Mouse (Mus musculus): Measurements from ENCODE around the gene Gm1123. TPM values are rescaled to one million over a fixed set of nuclear protein-coding genes. Genes with fewer than 3 reads are reported as not detected.

The Gm1123 gene
- total and polyA plus RNA-seq, 3 experiments: not detected

DNA sequence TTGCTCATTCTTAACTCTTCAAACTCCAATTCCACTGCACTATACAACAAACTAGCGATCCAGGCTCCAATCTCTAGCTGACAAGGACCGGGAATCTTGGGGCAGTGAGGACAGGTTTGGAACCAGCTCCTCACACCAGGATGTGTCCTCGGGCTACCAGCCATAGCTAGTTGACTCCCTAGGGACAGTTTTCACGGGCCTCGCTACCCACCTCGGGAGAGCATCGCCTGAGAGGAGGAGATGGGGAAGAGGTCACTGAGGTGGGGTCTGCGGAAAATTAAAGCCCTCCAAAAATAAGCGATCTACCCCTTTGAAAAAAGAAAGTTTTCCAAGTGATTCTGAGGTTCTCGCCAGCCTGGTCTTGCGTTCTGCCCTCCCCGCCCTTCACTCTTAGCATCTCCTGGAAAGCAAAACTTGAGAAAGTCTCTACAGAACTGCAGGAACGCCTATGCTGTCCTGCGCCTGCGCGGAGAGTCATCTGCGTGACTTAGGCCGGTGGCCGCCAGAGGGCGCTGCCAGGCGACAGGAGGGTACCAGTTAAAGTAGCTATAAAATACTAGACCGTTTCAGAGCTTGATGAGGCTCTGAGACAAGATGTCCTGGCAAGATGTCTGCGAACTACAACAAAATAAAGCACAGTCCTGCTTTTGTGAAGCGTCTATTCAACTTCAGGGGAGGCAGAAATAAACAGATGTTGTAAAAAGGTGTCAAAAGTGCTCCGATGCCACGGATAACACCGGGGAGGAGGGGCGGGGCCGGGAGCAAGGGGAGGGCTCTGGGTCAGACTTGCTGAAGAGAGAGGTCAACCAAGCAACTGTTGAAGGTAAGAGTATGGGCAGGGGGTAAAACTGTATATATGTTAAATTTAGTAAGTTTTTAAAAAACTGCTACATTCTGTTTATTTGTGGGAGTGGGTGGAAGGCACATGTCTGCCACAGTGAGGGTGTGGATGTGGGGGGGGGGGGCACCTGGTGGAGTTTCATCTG lies 55.8 kb downstream of the Gm1123 start:
- no peak overlapping the region for H3K27ac ChIP-seq
- H3K9ac ChIP-seq (ENCODE audit: low read depth, low read length): no peak overlapping the region
- no peak overlapping the region for H3K4me3 ChIP-seq
- no peaks in the 10 kb centered on the region for H3K79me2 ChIP-seq (replicated peaks; ENCODE audit: control insufficient read depth, insufficient read depth, low read length)
- TF ChIP-seq EP300 (IDR thresholded peaks at IDR 0.05; ENCODE audit: insufficient read depth, low read depth, low read length) (no peak), CTCF (IDR thresholded peaks at IDR 0.05) (peak; percentile 100; the same call in 1 of the 2 replicates), POLR2A (IDR thresholded peaks at IDR 0.05; ENCODE audit: insufficient read depth, low read depth, low read length) (no peak)
- intact Hi-C loops (cut with DNase I): loop anchor here (5.0 kb wide), 3 partner anchors 263 to 398 kb away; partner anchors contain the start of gene Cep70
- H3K36me3 ChIP-seq (ENCODE audit: control insufficient read depth, insufficient read depth, low read length): no peaks in the 10 kb centered on the region
- WGBS: 5% methylated on average over 29 of the region's 29 CpGs
- no peaks in the 10 kb centered on the region for H3K4me1 ChIP-seq (ENCODE audit: control insufficient read depth, insufficient read depth, low read length)
- H3K27me3 ChIP-seq (ENCODE audit: control insufficient read depth, insufficient read depth, low read length): peaks cover 7% of the 10 kb centered on the region; the same call in 1 of the 2 replicates
- DNase-seq: peak; percentile 86 to 93

- no peak for DNase-seq
- 47% methylated on average over 5 of the region's 5 CpGs for WGBS
- no peaks in the 10 kb centered on the region for H3K79me2 ChIP-seq (replicated peaks; ENCODE audit: control insufficient read depth, insufficient read depth, low read length)
- intact Hi-C loops (cut with DNase I): loop anchor here (5.0 kb wide), 2 partner anchors 364 to 401 kb away; no protein-coding TSS in a partner anchor
- no peak overlapping the region for H3K27ac ChIP-seq
- peaks cover 16% of the 10 kb centered on the region for H3K27me3 ChIP-seq (ENCODE audit: control insufficient read depth, insufficient read depth, low read length)
- no peak overlapping the region for H3K4me3 ChIP-seq
- H3K36me3 ChIP-seq (ENCODE audit: control insufficient read depth, insufficient read depth, low read length): no peaks in the 10 kb centered on the region
- TF ChIP-seq EP300 (IDR thresholded peaks at IDR 0.05; ENCODE audit: insufficient read depth, low read depth, low read length) (no peak), CTCF (IDR thresholded peaks at IDR 0.05) (peak; percentile 50)
- H3K4me1 ChIP-seq (ENCODE audit: control insufficient read depth, insufficient read depth, low read length): no peaks in the 10 kb centered on the region
- H3K9ac ChIP-seq (ENCODE audit: low read depth, low read length): no peak overlapping the region
Measured at GRCm38 (mm10) chr9:98976520-98976919, 59.0 kb downstream of the Gm1123 start.

- Histone ChIP-seq H3K36me3 (ENCODE audit: control insufficient read depth, insufficient read depth, low read length) (no peaks in the 10 kb centered on the region), H3K27ac (no peak overlapping the region), H3K9ac (ENCODE audit: low read depth, low read length) (no peak overlapping the region), H3K27me3 (ENCODE audit: control insufficient read depth, insufficient read depth, low read length) (peaks cover 16% of the 10 kb centered on the region), H3K79me2 (replicated peaks; ENCODE audit: control insufficient read depth, insufficient read depth, low read length) (no peaks in the 10 kb centered on the region), H3K4me1 (ENCODE audit: control insufficient read depth, insufficient read depth, low read length) (no peaks in the 10 kb centered on the region), H3K4me3 (no peak overlapping the region)
- TF ChIP-seq EP300 (IDR thresholded peaks at IDR 0.05; ENCODE audit: insufficient read depth, low read depth, low read length): no peak
- no peak for TF ChIP-seq CTCF (IDR thresholded peaks at IDR 0.05)
- no peak for TF ChIP-seq POLR2A (IDR thresholded peaks at IDR 0.05; ENCODE audit: insufficient read depth, low read depth, low read length)
- intact Hi-C loops (cut with DNase I): loop anchor here (5.0 kb wide), 2 partner anchors 364 to 401 kb away; no protein-coding TSS in a partner anchor
- no peak for DNase-seq
- WGBS: 81% methylated on average over 1 of the region's 1 CpGs
Measured at GRCm38 (mm10) chr9:98976081-98976480, 59.4 kb downstream of the Gm1123 start.

DNA sequence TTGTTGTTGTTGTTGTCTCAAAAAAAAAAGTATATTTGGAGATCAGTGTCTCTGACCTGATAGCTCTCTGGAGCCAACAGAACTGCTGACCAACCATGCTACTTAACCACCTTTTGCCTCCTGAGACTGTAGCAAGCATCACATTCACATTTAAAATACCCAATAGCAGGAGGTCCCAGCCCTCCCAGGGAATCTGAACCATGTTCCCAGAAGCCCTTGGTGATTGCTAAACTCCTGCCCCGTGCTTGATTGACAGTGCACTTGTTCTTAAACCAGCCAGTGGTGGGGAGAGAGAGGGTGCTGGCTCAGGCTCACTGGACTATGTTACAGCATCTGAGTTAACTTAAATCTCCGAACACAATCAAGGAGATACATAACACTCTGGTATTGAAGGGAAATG lies 60.6 kb downstream of the Gm1123 start:
- no peak overlapping the region for H3K4me3 ChIP-seq
- peaks cover 21% of the 10 kb centered on the region for H3K27me3 ChIP-seq (ENCODE audit: control insufficient read depth, insufficient read depth, low read length)
- no peaks in the 10 kb centered on the region for H3K79me2 ChIP-seq (replicated peaks; ENCODE audit: control insufficient read depth, insufficient read depth, low read length)
- no peaks in the 10 kb centered on the region for H3K36me3 ChIP-seq (ENCODE audit: control insufficient read depth, insufficient read depth, low read length)
- H3K9ac ChIP-seq (ENCODE audit: low read depth, low read length): no peak overlapping the region
- H3K4me1 ChIP-seq (ENCODE audit: control insufficient read depth, insufficient read depth, low read length): no peaks in the 10 kb centered on the region
- no peak overlapping the region for H3K27ac ChIP-seq
- TF ChIP-seq CTCF (IDR thresholded peaks at IDR 0.05) (no peak), EP300 (IDR thresholded peaks at IDR 0.05; ENCODE audit: insufficient read depth, low read depth, low read length) (no peak), POLR2A (IDR thresholded peaks at IDR 0.05; ENCODE audit: insufficient read depth, low read depth, low read length) (no peak)
- intact Hi-C loops (cut with DNase I): loop anchor here (5.0 kb wide), 2 partner anchors 363 to 402 kb away; no protein-coding TSS in a partner anchor
- no peak for DNase-seq
- 41% methylated on average over 2 of the region's 2 CpGs for WGBS

- WGBS: 8% methylated on average over 7 of the region's 7 CpGs
- no peak overlapping the region for H3K9ac ChIP-seq (ENCODE audit: low read depth, low read length)
- intact Hi-C loops (cut with DNase I): no loop called here
- no peaks in the 10 kb centered on the region for H3K36me3 ChIP-seq (ENCODE audit: control insufficient read depth, insufficient read depth, low read length)
- no peak for DNase-seq
- peaks cover 21% of the 10 kb centered on the region for H3K27me3 ChIP-seq (ENCODE audit: control insufficient read depth, insufficient read depth, low read length)
- no peaks in the 10 kb centered on the region for H3K4me1 ChIP-seq (ENCODE audit: control insufficient read depth, insufficient read depth, low read length)
- no peak overlapping the region for H3K4me3 ChIP-seq
- no peaks in the 10 kb centered on the region for H3K79me2 ChIP-seq (replicated peaks; ENCODE audit: control insufficient read depth, insufficient read depth, low read length)
- TF ChIP-seq POLR2A (IDR thresholded peaks at IDR 0.05; ENCODE audit: insufficient read depth, low read depth, low read length): no peak
- TF ChIP-seq EP300 (IDR thresholded peaks at IDR 0.05; ENCODE audit: insufficient read depth, low read depth, low read length): no peak
- TF ChIP-seq CTCF (IDR thresholded peaks at IDR 0.05): no peak
- no peak overlapping the region for H3K27ac ChIP-seq
Measured at GRCm38 (mm10) chr9:98973561-98973960, 62.0 kb downstream of the Gm1123 start.

GRCm38 (mm10) chr9:98973101-98973521 lies 62.4 kb downstream of the Gm1123 start:
- WGBS: 2% methylated on average over 40 of the region's 40 CpGs
- Histone ChIP-seq H3K27ac (no peak overlapping the region), H3K36me3 (ENCODE audit: control insufficient read depth, insufficient read depth, low read length) (no peaks in the 10 kb centered on the region), H3K4me3 (peak overlapping the region; percentile 32), H3K79me2 (replicated peaks; ENCODE audit: control insufficient read depth, insufficient read depth, low read length) (no peaks in the 10 kb centered on the region), H3K27me3 (ENCODE audit: control insufficient read depth, insufficient read depth, low read length) (peaks cover 21% of the 10 kb centered on the region), H3K9ac (ENCODE audit: low read depth, low read length) (no peak overlapping the region), H3K4me1 (ENCODE audit: control insufficient read depth, insufficient read depth, low read length) (no peaks in the 10 kb centered on the region)
- no peak for TF ChIP-seq EP300 (IDR thresholded peaks at IDR 0.05; ENCODE audit: insufficient read depth, low read depth, low read length)
- TF ChIP-seq CTCF (IDR thresholded peaks at IDR 0.05): no peak
- no peak for TF ChIP-seq POLR2A (IDR thresholded peaks at IDR 0.05; ENCODE audit: insufficient read depth, low read depth, low read length)
- peak in 1 of 2 experiments; percentile 31 for DNase-seq
- intact Hi-C loops (cut with DNase I): no loop called here

All from heart, adult 2 months (tissue).